Mouse (Mus musculus): ENCODE results near the gene Crtac1. TPM values are rescaled to one million over a fixed set of nuclear protein-coding genes. Genes with fewer than 3 reads are reported as not detected.

The Crtac1 gene
- polyA plus RNA-seq, 1 experiment from 2014 or later = 14.8 TPM

DNA sequence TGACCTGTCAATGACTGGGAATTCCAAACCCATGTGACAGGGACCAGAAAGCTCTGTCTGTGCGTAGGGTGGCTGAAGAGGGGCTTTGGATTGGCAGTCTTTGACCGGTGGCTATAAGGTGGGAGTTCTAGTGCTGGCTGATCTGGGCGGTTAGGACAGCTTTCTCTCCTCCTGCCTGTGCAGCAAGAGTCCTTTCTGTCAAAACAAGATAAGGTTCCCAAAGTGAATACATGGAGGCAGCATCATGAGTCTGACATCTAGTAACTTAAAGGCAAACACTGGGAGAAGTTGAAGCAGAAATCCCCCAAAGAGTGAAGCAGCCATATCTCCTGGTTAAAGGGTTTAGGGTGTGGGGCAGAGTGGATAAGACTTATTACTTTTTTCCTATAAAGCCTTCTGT lies 184.1 kb downstream of the Crtac1 start, which contains the start of gene Golga7b:
Golga7b (plus strand) TSS at position 56 of the 400 bp plus-strand sequence.
- 91% methylated on average over 3 of the region's 3 CpGs for WGBS
- Histone ChIP-seq H3K36me3 (no peaks in the 10 kb centered on the region), H3K9ac (replicated peaks) (no peak within 1 kb of the TSS), H3K4me1 (replicated peaks) (no peaks in the 10 kb centered on the region), H3K4me3 (replicated peaks) (no peak within 1 kb of the TSS), H3K27ac (no peak within 1 kb of the TSS), H3K9me3 (no peaks in the 10 kb centered on the region), H3K27me3 (no peaks in the 10 kb centered on the region), H3K4me2 (replicated peaks) (no peak within 1 kb of the TSS)
- ATAC-seq = no peak

DNA sequence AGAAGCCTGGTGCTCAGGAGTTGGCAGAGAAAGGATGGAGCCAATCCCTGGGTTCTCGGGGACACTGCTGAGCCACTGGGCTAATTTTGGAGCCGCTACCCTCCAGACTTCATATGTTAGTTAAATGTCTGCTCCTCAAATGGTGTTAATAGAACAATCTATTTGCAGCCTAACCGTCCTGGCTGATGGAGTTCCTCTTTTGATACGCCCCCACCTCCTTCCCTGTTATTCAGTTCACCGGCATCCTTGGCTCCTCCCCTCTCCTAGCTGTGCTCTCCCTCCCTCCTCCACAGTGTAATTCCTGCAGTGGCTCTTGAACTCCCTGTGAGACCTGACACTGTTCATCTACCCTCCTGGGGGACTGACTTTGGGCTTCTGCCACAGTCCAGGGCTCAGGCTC lies 185.0 kb downstream of the Crtac1 start:
- Histone ChIP-seq H3K4me2 (replicated peaks) (no peak overlapping the region), H3K9me3 (no peaks in the 10 kb centered on the region), H3K27me3 (no peaks in the 10 kb centered on the region), H3K4me1 (replicated peaks) (no peaks in the 10 kb centered on the region), H3K27ac (no peak overlapping the region), H3K4me3 (replicated peaks) (no peak overlapping the region), H3K9ac (replicated peaks) (no peak overlapping the region), H3K36me3 (no peaks in the 10 kb centered on the region)
- 57% methylated on average over 5 of the region's 5 CpGs for WGBS
- no peak for ATAC-seq

DNA sequence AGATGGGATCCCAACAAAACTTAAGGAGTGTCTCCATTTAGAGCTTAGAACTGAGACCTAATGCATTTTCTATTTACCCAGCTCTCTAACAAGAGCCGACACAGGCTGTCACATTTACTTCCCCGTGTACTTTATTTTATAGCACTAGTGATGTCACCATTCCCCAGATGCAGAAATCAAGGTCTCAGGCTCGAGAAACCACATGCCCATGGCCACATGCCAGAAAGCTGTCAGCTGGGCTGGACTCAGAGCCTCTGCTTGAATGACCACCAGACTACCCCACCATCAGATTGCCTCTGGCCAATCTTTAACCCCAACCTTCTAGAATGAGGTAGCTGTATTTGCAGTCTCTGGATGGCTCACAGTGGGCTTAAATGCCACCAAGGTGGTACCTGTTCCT lies 188.2 kb downstream of the Crtac1 start:
- H3K9me3 ChIP-seq = no peaks in the 10 kb centered on the region
- no peaks in the 10 kb centered on the region for H3K36me3 ChIP-seq
- no peak overlapping the region for H3K4me2 ChIP-seq (replicated peaks)
- H3K4me1 ChIP-seq (replicated peaks) = 0 out of 2 replicates have a peak, but pooled peaks cover 3% of the 10 kb centered on the region
- WGBS = 84% methylated on average over 3 of the region's 3 CpGs
- no peak for ATAC-seq
- H3K27ac ChIP-seq = no peak overlapping the region
- no peak overlapping the region for H3K9ac ChIP-seq (replicated peaks)
- H3K27me3 ChIP-seq = no peaks in the 10 kb centered on the region
- no peak overlapping the region for H3K4me3 ChIP-seq (replicated peaks)

DNA sequence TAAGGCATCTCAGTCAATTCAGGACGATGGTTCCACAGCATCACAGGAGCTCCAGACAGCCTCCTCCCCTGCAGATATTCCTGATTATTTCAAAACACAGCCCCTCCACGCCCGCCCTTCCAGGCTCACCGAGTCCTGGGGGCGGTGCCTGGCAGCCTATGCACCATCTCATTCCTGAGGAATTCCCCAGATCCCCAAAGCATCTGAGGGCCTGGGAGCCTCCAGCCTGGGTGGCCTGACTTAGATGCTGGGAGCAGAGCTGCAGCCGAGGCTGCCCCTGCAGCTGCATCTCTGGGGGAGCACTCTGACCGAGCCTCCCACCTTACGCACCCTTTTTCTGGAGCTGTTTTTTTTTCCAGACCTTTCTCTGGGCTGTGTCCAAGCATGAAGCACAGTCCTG lies 190.7 kb downstream of the Crtac1 start:
- no peak overlapping the region for H3K4me3 ChIP-seq (replicated peaks)
- no peak for ATAC-seq
- no peak overlapping the region for H3K27ac ChIP-seq
- no peaks in the 10 kb centered on the region for H3K36me3 ChIP-seq
- H3K27me3 ChIP-seq = no peaks in the 10 kb centered on the region
- H3K4me2 ChIP-seq (replicated peaks) = no peak overlapping the region
- H3K9ac ChIP-seq (replicated peaks) = no peak overlapping the region
- H3K4me1 ChIP-seq (replicated peaks) = peaks cover 11% of the 10 kb centered on the region
- H3K9me3 ChIP-seq = no peaks in the 10 kb centered on the region
- WGBS = 51% methylated on average over 8 of the region's 8 CpGs

DNA sequence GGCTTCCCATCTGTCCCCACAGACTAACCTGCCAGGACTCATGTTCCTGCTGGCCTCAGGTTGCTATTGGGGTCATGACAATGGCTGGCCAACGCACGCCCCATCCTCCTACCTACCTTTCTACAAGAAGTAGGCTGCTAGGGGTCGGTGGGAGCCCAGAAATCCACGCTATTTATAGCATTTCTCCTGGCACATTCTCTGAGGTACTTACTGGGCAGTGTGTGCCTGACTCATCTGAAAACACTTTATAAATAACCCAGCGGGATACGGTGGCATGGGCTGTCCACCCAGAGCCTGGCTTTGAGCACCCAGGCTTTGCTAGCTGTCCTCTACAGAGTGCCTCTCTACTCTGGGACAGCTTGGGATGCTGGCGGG lies 193.3 kb downstream of the Crtac1 start:
- Histone ChIP-seq H3K27me3 (no peaks in the 10 kb centered on the region), H3K9me3 (no peaks in the 10 kb centered on the region), H3K9ac (replicated peaks) (no peak overlapping the region), H3K4me2 (replicated peaks) (no peak overlapping the region), H3K4me1 (replicated peaks) (peaks cover 11% of the 10 kb centered on the region), H3K4me3 (replicated peaks) (no peak overlapping the region), H3K27ac (0 out of 2 replicates have a peak overlapping the region, but pooled peaks have one; percentile 54), H3K36me3 (no peaks in the 10 kb centered on the region)
- 74% methylated on average over 7 of the region's 7 CpGs for WGBS
- no peak for ATAC-seq

DNA sequence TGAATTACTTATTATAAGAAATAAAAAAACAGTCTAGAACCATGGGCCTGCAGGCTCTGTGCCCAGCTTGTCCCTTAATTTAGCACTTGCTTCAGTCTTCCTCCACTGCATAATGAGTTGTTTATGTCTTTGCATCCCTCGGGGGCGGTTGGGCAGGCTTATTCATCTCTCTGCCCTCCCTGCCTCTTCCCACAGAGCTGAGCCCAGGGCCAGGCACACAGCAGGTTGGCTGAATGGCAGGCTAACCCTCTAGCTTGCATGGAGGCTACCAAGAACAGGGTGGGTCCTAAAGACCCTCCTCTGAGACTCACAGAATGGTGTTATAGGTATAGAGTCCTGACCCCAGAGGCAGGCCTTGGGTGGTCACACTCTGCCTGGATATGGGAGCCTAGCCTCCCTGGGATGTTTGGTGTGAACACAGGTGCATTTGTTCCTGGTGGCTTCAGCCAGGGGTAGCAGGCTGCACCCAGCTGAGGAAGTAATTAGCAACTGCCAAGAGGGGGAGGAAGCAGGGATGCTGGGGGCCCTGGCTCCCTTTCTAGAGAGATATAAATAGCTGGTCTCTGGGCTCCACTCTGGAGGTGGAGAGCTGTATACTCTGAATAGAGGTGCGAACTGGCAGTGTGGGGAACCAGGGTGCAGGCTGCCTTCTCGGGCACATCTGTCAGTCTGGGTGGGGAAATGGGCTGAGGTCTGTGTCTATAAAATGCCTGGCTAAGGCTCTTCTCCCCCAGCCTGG lies 193.8 kb downstream of the Crtac1 start:
- WGBS = 14% methylated on average over 4 of the region's 4 CpGs
- Histone ChIP-seq H3K36me3 (no peaks in the 10 kb centered on the region), H3K27ac (peak overlapping the region; percentile 54), H3K9ac (replicated peaks) (no peak overlapping the region), H3K9me3 (no peaks in the 10 kb centered on the region), H3K4me2 (replicated peaks) (no peak overlapping the region), H3K4me1 (replicated peaks) (peaks cover 11% of the 10 kb centered on the region), H3K4me3 (replicated peaks) (no peak overlapping the region), H3K27me3 (no peaks in the 10 kb centered on the region)
- ATAC-seq = peak; percentile 79

Small RNA genes lying within 50 kb of the gene (microRNA-seq; reads per million reads assigned to microRNA genes)
- gene Gm26339 (not detected), gene Mir3085 (2.3 reads per million, percentile 5 among the genes with 10 or more reads in this experiment)

Other genes starting within 250 kb of the Crtac1 start
- 0.11 and 0.17 TPM in 2 replicates for gene Sfrp5, start 229.5 kb downstream of the Crtac1 start, polyA plus RNA-seq (2015; fragmentation: Nextera tagmentation; extraction: Ambion mirVana)
- gene Golga7b, start 184.2 kb downstream of the Crtac1 start, polyA plus RNA-seq (2015; fragmentation: Nextera tagmentation; extraction: Ambion mirVana) = 26.3 and 27.5 TPM in 2 replicates
- gene R3hcc1l, start 87.0 kb upstream of the Crtac1 start, polyA plus RNA-seq (2015; fragmentation: Nextera tagmentation; extraction: Ambion mirVana) = 14.7 and 15.7 TPM in 2 replicates
- 0.11 and 0.17 TPM in 2 replicates for gene Loxl4, start 181.0 kb upstream of the Crtac1 start, polyA plus RNA-seq (2015; fragmentation: Nextera tagmentation; extraction: Ambion mirVana)

All from midbrain, embryonic 13.5 days (tissue).